Mouse (Mus musculus): ENCODE data around the gene Esrrg. TPM values are rescaled to one million over a fixed set of nuclear protein-coding genes. Genes with fewer than 3 reads are reported as not detected.

Esrrg gene
- 1.3 and 1.5 TPM in 2 replicates for polyA plus RNA-seq (2012; rRNA removed)

GRCm38 (mm10) chr1:187608261-187608921, at the start of gene Esrrg:
Esrrg (plus strand) TSS chr1:187608791.

GRCm38 (mm10) chr1:188261903-188262682, 653.5 kb downstream of the Esrrg start, which contains the start of gene Ush2a:
Ush2a (plus strand) TSS chr1:188262023.

All from ovary, adult 2 months (tissue).